Mouse (Mus musculus) liver, embryonic 13.5 days (tissue): ENCODE data around the gene Slc2a8. TPM values are rescaled to one million over a fixed set of nuclear protein-coding genes. Genes with fewer than 3 reads are reported as not detected.
A peak's percentile ranks its signal among the peaks of the same experiment; 100 is the strongest.
"Not testable (repeated sequence)": the region's sequence is repeated elsewhere in the genome, so short reads cannot be mapped to it uniquely, and the experiment has no call there.

Experiments used
- ATAC-seq: fragments of 200-750 bp; cut with Nextera tagmentation; 2 replicates; pipeline ENCODE4 v1.8.0; 2017; ENCODE audit warnings: low read depth, mild to moderate bottlenecking, moderate number of reproducible peaks, moderate library complexity
- DNase-seq: peaks from one replicate; pipeline ENCODE4 v3.0.0; 2022
- H3K27ac ChIP-seq: fragments of 300-500 bp; sonication (generic); 2 replicates; pipeline ENCODE4 v1.5.1; 2015; ENCODE audit warnings: moderate library complexity, mild to moderate bottlenecking, inconsistent platforms
- H3K27me3 ChIP-seq: fragments of 300-500 bp; sonication (generic); 2 replicates; pipeline ENCODE4 v1.6.1; 2015; ENCODE audit warnings: mild to moderate bottlenecking, inconsistent platforms
- H3K36me3 ChIP-seq: fragments of 300-500 bp; sonication (generic); 2 replicates; pipeline ENCODE4 v1.6.1; 2015; ENCODE audit warnings: mild to moderate bottlenecking, inconsistent platforms
- H3K4me1 ChIP-seq: fragments of 300-500 bp; sonication (generic); replicated peaks from 2 replicates; pipeline ENCODE4 v1.6.1; 2015; ENCODE audit warnings: inconsistent platforms
- H3K4me2 ChIP-seq: fragments of 300-500 bp; sonication (generic); 2 replicates; pipeline ENCODE4 v1.6.1; 2015; ENCODE audit warnings: inconsistent platforms, mild to moderate bottlenecking, moderate library complexity
- H3K4me3 ChIP-seq: fragments of 300-500 bp; sonication (generic); replicated peaks from 2 replicates; pipeline ENCODE4 v1.5.1; 2015; ENCODE audit warnings: mild to moderate bottlenecking, inconsistent platforms
- H3K9ac ChIP-seq: fragments of 300-500 bp; sonication (generic); 2 replicates; pipeline ENCODE4 v1.6.1; 2015; ENCODE audit warnings: mild to moderate bottlenecking, inconsistent platforms
- H3K9me3 ChIP-seq: fragments of 300-500 bp; sonication (generic); replicated peaks from 2 replicates; pipeline ENCODE4 v1.6.1; 2016; ENCODE audit warnings: inconsistent platforms
- WGBS: fragments of 180-500 bp; shearing (Covaris S2); methylation state at CpG from one replicate; pipeline ENCODE4 v1.1.7; 2015; ENCODE audit not compliant: insufficient replicate concordance; 5-methylcytosine and 5-hydroxymethylcytosine counted together
- polyA plus RNA-seq: library from polyadenylated mRNA; unstranded; fragments of >200 nt; fragmentation: Nextera tagmentation; extraction: Ambion mirVana; gene quantifications from 2 replicates; pipeline ENCODE4 v1.2.1, GENCODE M21; 2015

Slc2a8 gene
- polyA plus RNA-seq = 9.0 and 9.9 TPM in 2 replicates

DNA sequence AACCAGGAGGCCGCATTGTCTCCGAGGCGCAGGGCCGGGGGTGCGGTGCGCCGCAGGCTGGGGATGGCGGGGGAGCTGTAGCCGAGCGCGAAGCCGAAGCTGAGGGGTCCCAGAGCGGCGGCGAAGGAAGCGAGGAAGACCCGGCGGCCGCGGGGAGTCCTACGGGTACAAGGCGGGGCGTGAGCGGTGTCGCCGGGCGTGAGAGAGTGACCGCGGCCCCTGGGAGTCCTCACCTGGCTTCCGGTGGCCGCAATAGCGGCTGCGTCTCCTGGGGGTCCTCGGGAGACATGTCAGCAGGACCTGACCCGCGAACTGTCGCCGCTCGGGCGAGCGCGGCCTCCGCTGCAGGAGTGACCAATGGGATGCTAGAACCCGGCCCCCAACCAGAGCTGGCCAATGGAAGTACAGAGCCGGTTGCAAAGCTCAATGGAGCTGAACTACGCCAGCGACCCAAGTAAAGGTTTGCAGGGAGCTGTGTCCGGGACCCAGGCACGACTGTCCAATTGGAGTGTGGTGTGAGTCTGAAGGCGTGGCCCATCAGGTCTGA, at the start of gene Slc2a8:
Gene Slc2a8, minus strand, starts transcription at position 359 of the 547 bp plus-strand sequence.
- peak within 1 kb of the TSS; percentile 99 for H3K4me2 ChIP-seq
- peaks cover 9% of the 10 kb centered on the region; the same call in 1 of the 2 replicates for H3K27me3 ChIP-seq
- peaks cover 52% of the 10 kb centered on the region for H3K4me1 ChIP-seq
- peak within 1 kb of the TSS; percentile 76 for H3K4me3 ChIP-seq
- WGBS = under 1% methylated on average over 50 of the region's 50 CpGs
- peak within 1 kb of the TSS; percentile 25; the same call in 1 of the 2 replicates for H3K27ac ChIP-seq
- ATAC-seq = peak; percentile 97
- peak; percentile 90 for DNase-seq
- peak within 1 kb of the TSS; percentile 86 for H3K9ac ChIP-seq
- H3K9me3 ChIP-seq = no peaks in the 10 kb centered on the region
- H3K36me3 ChIP-seq = no peaks in the 10 kb centered on the region

DNA sequence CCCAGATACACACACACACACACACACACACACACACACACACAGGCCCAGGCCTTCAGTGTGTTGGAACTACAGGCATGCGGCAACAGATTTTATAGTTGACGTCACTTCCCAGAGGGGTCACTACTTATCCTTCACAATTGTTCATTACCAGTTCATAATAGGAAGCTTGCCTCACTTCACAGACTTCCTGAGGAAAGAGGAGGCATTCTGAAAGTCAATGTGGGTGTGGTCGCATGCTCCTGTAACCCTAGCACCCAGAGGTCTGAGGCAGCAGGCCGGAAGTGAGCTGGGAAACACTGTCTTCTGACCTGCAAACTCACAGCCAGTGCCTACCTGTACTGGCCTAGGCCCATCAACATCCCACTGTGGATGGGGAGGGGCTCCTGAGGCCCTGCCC, 43.2 kb upstream of the Slc2a8 start:
- Histone ChIP-seq H3K9ac (no peak overlapping the region), H3K4me2 (no peak overlapping the region), H3K36me3 (no peaks in the 10 kb centered on the region), H3K27me3 (no peaks in the 10 kb centered on the region), H3K9me3 (no peaks in the 10 kb centered on the region), H3K4me1 (no peaks in the 10 kb centered on the region), H3K4me3 (no peak overlapping the region), H3K27ac (no peak overlapping the region)
- WGBS = 58% methylated on average over 4 of the region's 4 CpGs
- DNase-seq = no peak
- ATAC-seq = no peak

DNA sequence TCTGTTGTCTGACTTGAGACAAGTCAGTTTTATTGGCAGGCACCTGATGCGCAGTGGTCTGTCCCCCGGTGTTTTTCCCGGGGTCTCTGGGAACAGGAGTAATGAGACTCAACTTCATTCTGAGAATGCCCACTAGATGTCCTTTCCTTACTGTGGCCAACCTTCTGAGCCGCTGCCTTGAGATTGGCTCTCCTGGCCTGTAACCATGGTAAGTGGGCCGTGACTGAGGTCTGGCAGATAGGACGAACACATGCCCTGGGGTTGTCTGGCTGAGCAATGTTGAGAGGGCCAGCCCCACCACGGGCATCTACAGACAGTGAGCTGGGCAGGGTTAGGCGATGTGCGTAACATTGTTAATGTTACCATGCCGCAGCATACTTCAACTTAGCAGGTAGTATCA, 42.7 kb upstream of the Slc2a8 start:
- WGBS = 65% methylated on average over 10 of the region's 10 CpGs
- ATAC-seq = no peak
- DNase-seq = no peak

DNA sequence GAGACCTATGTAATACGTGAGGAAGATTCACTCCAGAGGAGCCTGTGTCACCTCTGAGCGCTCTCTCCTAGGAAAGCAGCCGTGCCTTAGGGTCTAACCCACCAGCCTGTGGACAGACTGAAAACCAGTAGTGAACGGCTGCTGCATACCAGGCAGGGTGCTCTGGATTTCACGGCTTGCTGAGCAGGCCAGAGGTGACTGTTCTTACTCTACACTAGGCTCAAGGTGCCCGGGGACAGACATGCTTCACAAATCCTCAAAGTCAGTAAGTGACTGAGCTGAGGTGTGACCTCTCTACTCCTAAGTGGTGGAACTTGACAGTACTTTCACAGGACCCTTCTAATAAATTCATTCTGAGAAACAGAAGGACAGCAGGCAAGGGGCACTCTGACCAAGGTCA, 41.0 kb upstream of the Slc2a8 start:
- Histone ChIP-seq H3K36me3 (no peaks in the 10 kb centered on the region), H3K9me3 (no peaks in the 10 kb centered on the region), H3K4me3 (no peak overlapping the region), H3K27ac (no peak overlapping the region), H3K27me3 (no peaks in the 10 kb centered on the region), H3K4me1 (no peaks in the 10 kb centered on the region), H3K9ac (no peak overlapping the region), H3K4me2 (no peak overlapping the region)
- WGBS = 64% methylated on average over 6 of the region's 6 CpGs
- ATAC-seq (no peak), DNase-seq (no peak)

More for the DNA sequence above, 42.7 kb upstream of the Slc2a8 start:
- Histone ChIP-seq H3K9ac (no peak overlapping the region), H3K4me2 (no peak overlapping the region), H3K4me3 (no peak overlapping the region), H3K9me3 (no peaks in the 10 kb centered on the region), H3K4me1 (no peaks in the 10 kb centered on the region), H3K27ac (no peak overlapping the region), H3K27me3 (no peaks in the 10 kb centered on the region), H3K36me3 (no peaks in the 10 kb centered on the region)

DNA sequence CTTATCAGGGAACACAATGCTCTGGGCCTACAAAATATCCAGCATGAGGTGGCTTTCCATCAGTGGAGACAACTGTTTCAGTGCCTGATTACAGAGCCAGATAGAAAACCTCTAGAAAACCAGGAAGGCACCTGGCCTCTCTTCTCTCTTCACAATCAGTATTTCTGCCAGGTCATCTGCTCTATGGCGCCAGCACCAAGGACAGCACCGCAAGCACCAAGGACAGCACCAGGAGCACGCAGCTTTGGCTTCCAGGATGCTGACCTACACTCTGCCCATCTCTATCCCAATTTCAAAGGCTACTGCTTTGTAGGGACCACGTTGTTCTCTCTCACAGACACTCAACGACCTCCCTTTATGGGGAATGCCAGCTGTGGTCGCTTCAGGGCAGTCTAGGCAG, 36.1 kb upstream of the Slc2a8 start:
- no peak overlapping the region for H3K27ac ChIP-seq
- H3K4me2 ChIP-seq = no peak overlapping the region
- H3K9me3 ChIP-seq = no peaks in the 10 kb centered on the region
- no peaks in the 10 kb centered on the region for H3K36me3 ChIP-seq
- H3K4me3 ChIP-seq = no peak overlapping the region
- H3K4me1 ChIP-seq = no peaks in the 10 kb centered on the region
- WGBS = 4% methylated on average over 6 of the region's 6 CpGs
- no peak overlapping the region for H3K9ac ChIP-seq
- peak; percentile 23 for DNase-seq
- ATAC-seq = no peak
- H3K27me3 ChIP-seq = no peaks in the 10 kb centered on the region

DNA sequence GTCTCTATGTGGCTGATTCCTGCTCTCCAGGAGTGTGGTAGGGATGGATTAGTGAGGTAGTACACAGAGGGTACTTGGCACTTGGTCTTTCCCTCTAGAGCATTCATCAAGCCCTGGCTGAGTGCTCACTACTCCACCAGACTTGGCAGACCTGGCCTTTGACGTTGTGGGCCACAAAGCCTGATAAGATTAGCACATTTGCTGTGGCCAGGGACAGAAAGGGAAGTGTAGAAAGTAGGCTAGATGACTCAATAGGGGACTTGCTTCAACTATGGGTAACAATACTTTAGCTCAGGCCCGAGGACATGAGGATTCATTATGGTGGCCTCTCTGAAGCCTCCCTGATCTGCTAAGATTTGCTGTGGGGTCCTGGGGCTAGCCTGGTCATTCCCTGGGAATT, 35.3 kb upstream of the Slc2a8 start:
- no peak for ATAC-seq
- Histone ChIP-seq H3K36me3 (no peaks in the 10 kb centered on the region), H3K9ac (no peak overlapping the region), H3K27me3 (no peaks in the 10 kb centered on the region), H3K4me3 (no peak overlapping the region), H3K27ac (no peak overlapping the region), H3K4me1 (no peaks in the 10 kb centered on the region), H3K9me3 (no peaks in the 10 kb centered on the region), H3K4me2 (no peak overlapping the region)
- WGBS = 24% methylated on average over 2 of the region's 2 CpGs
- no peak for DNase-seq

DNA sequence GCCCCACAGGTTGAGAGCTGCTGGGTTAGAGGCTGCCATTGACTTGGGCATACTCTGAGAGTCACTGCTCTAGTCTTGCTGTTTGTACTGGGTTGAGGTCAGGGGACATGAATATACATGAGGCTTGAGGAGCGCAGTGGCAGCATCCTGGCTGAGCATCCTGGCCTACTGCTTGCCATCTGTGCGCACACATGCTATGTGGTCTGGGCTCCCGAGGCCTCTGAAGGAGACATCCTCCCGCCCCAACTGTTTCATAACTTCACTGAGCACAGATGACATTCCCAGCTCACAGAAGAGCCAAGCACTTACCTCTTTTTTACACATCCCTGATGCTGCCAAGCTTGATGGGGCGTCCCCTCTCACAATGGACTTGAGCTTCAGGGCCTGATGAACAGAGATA, 33.0 kb upstream of the Slc2a8 start:
- 69% methylated on average over 5 of the region's 5 CpGs for WGBS
- Histone ChIP-seq H3K27me3 (no peaks in the 10 kb centered on the region), H3K27ac (no peak overlapping the region), H3K9ac (no peak overlapping the region), H3K4me2 (no peak overlapping the region), H3K4me1 (no peaks in the 10 kb centered on the region), H3K36me3 (no peaks in the 10 kb centered on the region), H3K9me3 (no peaks in the 10 kb centered on the region), H3K4me3 (no peak overlapping the region)
- ATAC-seq (no peak), DNase-seq (no peak)

DNA sequence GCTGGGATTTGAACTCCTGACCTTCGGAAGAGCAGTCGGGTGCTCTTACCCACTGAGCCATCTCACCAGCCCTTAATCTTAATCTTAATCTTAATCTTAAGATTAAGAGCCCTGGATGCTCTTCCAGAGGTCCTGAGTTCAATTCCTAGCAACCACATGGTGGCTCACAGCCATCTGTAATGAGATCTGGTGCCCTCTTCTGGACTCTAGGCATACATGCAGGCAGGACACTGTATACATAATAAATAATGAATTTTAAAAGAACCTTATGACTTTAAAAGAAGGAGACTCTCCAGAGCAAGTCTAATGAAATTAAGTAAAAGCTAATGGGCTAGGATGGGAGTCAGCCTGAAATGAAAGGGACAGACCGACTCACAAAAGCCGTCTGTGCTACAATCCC, 27.2 kb upstream of the Slc2a8 start:
- not testable (repeated sequence) for H3K36me3 ChIP-seq, H3K27me3 ChIP-seq, ATAC-seq, H3K9ac ChIP-seq, DNase-seq, H3K4me3 ChIP-seq, H3K27ac ChIP-seq, H3K9me3 ChIP-seq, H3K4me2 ChIP-seq, H3K4me1 ChIP-seq
- WGBS = 74% methylated on average over 4 of the region's 4 CpGs

DNA sequence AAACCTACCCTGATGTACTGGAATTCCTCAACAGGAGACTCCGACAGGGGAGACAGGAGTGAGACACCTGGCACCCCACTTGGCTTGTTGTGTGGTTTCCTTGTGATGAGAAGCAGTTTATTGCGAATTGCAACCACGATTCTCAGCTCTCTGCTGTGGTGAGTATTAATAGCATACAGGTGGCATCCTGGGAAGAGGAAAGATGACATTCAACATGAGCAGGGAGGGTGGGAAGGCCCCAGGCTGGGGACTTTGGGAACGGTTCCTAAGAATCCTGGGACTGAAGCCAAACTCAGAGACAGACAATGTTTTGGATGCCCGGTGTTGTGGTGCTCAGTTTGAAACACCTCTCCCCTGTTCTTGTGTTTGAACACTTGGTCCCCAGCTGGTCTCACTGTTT, 23.2 kb upstream of the Slc2a8 start:
- no peaks in the 10 kb centered on the region for H3K27me3 ChIP-seq
- H3K4me2 ChIP-seq = no peak overlapping the region
- no peak overlapping the region for H3K4me3 ChIP-seq
- H3K9ac ChIP-seq = no peak overlapping the region
- no peaks in the 10 kb centered on the region for H3K36me3 ChIP-seq
- no peaks in the 10 kb centered on the region for H3K4me1 ChIP-seq
- ATAC-seq (no peak), DNase-seq (no peak)
- H3K27ac ChIP-seq = no peak overlapping the region
- no peaks in the 10 kb centered on the region for H3K9me3 ChIP-seq
- WGBS = 61% methylated on average over 5 of the region's 5 CpGs

DNA sequence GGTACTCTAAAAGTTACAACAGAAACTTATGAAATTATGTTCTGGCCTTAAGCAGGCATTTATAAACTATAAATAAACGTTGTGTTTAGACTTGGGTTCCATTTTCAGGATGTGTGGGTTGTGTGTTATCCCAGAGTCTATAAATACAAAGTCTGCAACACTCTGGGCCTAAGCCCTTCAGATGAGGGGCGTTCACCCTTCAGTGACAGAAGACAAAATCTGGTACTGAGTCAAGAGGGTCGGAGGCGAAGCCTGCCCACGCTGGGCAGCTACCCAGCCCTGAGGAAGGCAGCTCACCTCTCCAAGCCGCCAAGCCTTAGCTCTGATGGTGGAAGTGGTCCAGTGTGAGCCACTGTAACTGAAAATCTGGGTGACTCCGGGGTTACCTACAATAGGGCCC, 20.3 kb upstream of the Slc2a8 start:
- H3K9ac ChIP-seq = no peak overlapping the region
- no peaks in the 10 kb centered on the region for H3K36me3 ChIP-seq
- H3K4me1 ChIP-seq = no peaks in the 10 kb centered on the region
- H3K27me3 ChIP-seq = no peaks in the 10 kb centered on the region
- H3K9me3 ChIP-seq = no peaks in the 10 kb centered on the region
- H3K27ac ChIP-seq = no peak overlapping the region
- WGBS = 72% methylated on average over 7 of the region's 7 CpGs
- H3K4me2 ChIP-seq = no peak overlapping the region
- ATAC-seq (no peak), DNase-seq (no peak)
- H3K4me3 ChIP-seq = no peak overlapping the region

DNA sequence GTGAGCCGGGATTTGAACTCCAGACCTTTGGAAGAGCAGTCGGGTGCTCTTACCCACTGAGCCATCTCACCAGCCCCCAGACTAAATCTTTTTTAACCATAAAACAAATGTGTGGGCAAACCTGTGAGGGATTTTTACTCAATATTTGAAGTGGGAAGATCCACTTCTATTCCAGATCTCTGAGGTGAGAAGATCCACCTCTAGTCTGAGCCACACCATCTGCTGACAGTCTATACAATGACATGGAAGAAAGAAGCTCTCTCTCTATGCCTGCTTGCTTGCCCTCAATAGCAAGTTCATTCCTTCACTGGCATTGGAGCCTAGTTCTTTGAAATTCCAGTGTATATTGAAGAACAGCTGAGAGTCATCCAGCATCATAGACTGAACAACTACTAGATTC, 17.9 kb upstream of the Slc2a8 start:
- Histone ChIP-seq H3K36me3 (no peaks in the 10 kb centered on the region), H3K4me2 (no peak overlapping the region), H3K9ac (no peak overlapping the region), H3K9me3 (no peaks in the 10 kb centered on the region), H3K27me3 (no peaks in the 10 kb centered on the region), H3K27ac (no peak overlapping the region), H3K4me1 (no peaks in the 10 kb centered on the region), H3K4me3 (no peak overlapping the region)
- DNase-seq (no peak), ATAC-seq (no peak)
- WGBS = 73% methylated on average over 2 of the region's 2 CpGs

DNA sequence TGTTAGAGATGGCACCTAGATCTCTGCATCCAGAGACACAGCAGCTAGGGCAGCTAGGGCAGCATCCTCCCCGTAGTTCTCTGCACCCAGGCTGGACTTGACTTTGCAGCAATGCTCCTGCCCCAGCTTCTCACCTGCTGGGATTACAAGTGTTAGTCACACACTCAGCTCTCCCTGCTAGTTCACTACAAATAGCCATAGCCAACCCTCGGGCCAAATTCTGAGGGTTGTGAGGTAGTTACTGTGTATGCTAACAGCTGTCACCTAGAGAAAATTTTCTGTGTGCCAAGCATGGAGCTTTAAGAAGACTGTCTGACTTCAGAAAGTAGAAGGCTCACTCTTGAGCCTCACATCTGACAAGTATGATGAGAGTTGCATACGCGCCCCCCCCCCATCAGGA, 15.9 kb upstream of the Slc2a8 start:
- no peak overlapping the region for H3K4me3 ChIP-seq
- no peak overlapping the region for H3K9ac ChIP-seq
- H3K36me3 ChIP-seq = no peaks in the 10 kb centered on the region
- H3K4me2 ChIP-seq = no peak overlapping the region
- no peaks in the 10 kb centered on the region for H3K4me1 ChIP-seq
- H3K9me3 ChIP-seq = no peaks in the 10 kb centered on the region
- DNase-seq (no peak), ATAC-seq (no peak)
- WGBS = 58% methylated on average over 4 of the region's 4 CpGs
- H3K27ac ChIP-seq = no peak overlapping the region
- no peaks in the 10 kb centered on the region for H3K27me3 ChIP-seq
